Mouse (Mus musculus) T-cell, adult 66 days (primary cell): ENCODE measurements around the gene Ss18l2. TPM values are rescaled to one million over a fixed set of nuclear protein-coding genes. Genes with fewer than 3 reads are reported as not detected.

ENCODE experiments used
- total RNA-seq, 2 experiments: library from RNA; stranded (reverse); gene quantifications; 3 replicates in 1 of 2; 4 replicates in 1 of 2; pipeline ENCODE4 v1.2.4; 2023

The Ss18l2 gene
- total RNA-seq = 10 to 100 TPM; 13.8 to 17.4 TPM

DNA sequence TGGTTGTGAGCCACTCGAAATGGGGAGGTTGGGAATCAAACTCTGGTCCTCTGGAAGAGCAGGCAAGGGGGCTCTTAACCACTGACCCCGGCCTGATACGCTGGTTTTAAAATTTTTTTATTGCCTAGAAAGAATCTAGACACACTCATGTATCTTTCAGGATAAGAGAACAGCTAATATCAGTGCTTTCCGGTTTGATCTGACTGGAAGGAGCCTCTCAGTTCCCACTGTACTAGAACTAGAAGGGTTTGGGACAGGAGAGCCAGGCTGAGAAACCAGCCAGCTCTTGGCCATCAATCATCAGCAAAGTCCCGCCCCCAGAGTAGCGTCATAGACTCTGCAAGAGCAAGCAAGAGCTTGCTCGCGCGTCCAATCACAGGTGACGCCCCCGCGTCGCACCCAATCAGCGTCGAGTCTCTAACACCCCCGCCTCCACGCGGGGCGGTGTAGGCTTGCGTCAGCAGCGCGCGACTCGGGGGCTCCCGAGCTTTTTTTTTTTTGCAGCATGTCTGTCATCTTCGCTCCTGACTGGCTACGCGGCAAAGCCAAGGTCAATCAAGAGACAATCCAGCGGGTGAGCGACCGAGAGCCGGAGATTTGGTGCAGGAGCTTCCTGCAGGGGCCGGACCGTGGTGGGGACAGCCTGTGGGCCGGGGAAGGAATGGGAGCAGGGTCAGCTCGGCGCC, at the start of gene Ss18l2:
Gene Ss18l2, plus strand, starts transcription at position 432 of the 686 bp plus-strand sequence.

DNA sequence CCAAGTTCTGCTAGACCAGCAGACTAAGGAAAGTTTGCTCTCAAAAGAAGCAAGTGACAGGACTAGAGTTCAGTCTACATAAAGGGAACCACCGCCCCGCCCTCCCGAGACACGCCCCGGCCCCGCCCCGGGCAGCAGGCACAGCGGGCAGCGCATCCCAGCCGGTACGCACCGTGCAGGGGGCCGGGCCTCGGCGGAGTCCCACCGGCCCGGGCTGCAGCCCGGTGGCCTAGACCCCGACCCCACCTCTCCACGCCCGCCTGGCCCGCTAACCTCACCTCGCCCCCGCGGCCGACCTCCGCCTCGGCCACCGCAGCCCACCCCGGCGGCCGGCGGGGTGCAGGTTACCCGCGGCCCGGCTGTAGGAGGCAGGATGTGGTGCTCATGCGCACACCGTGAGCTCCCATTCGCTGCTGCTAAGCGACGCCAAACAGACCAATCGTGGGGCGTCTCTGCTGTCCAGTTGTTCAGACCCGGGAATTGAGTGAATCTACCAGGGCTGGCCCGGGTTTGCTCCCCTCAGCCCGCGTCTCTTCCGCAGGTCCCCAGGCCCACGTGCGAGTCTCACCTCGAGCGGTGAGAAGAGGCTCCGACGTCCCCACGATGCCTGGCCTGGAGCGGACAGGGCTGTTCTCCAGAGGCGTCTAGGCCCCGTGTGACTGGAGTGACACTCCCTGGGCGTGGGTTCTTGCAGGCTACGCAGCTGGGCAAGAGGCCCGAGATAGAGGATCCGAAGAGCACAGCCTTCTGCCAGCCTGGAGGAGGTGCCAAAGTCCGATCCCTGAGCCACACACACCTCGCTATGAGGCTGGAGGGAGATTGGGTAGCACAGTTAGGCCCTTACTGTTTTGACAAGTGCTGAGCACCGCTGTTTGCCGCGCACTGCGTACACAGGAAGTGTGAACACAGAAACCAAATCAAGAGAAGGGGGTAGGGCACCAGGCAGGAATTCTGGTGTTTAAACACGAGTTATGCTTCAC, 5.2 kb upstream of the Ss18l2 start, which contains the start of gene Sec22c:
Gene Sec22c, minus strand, starts transcription at position 845 of the 980 bp plus-strand sequence.

DNA sequence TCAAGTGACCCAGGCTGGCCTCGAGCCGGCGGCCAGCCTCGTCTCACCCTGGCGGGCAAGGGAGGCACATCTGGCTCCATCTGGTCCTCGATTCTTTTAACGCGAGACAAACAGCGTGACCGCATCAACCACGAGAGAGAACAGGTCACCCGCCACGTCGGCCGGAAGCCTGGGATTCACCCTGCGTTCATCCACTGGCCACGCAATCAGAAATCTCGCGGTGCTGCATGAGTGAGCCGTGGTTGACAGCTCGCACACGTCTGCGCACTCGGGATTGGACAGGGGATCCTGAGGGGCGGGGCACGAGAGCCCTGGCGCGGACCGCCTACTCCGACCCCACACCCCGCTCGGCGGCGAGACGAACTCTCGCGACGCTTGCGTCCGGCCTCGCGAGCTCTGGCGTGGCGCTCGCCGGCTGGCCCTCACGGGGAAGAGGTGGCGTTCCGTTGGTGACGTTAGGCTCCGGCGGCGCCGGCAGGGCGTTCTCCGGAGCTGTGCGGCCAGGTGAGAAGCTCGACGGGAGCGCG, 8.7 kb downstream of the Ss18l2 start, which contains the start of gene Nktr:
Gene Nktr, plus strand, starts transcription at position 378 of the 527 bp plus-strand sequence.

DNA sequence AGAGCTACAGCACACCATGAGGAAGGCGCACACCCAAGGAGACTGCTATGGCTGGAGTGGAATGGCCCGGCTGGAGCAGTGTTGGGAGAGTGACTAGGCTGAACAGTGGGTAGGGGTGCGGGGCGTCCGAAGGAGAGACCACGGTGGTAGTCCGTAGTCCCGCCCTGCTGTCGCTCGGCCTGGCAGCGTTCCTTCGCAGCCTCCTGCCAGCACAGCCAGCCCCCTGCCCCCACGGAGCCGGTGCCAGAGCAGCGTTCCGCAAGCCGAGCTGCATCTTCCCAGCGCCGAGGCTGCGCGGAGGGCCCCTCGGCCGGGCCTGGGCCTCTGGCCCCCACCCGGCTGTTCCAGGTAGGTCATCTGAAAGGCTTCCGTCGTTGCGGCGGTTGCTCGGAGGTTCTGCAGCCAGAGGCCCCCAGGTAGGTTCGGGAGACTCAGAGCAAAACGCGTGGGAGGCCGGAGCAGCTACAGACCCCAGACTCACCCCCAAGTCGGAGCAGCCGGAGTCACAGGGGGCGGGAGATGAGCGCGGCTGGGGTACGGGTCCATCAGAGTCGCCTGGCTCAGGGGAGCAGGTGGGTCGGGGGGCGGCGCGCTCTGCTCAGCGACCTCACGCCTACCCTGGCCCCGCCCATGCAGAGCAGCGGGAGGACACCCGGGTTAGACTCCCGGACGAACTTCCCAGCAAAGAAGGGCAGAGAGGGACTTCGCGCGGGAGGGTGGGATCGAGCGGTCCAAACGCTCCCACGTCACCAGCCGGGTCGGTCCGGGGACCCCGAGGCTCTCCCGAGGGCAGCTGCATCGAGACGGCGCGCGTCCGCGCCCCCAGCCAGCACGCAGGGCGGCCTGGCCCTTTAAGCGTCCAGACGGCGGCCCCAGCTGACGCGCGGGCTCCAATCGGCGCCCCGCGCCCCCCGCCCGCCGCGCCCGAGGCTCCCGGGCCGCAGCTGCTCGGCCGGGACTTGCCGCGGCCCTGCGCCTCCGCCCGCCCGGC, 49.3 kb downstream of the Ss18l2 start, which contains the start of gene Zfp651:
Gene Zfp651, plus strand, starts transcription at position 240 of the 991 bp plus-strand sequence.

Other genes with a start within 250 kb of the Ss18l2 start
- gene Cck, start 214.6 kb upstream of the Ss18l2 start, total RNA-seq = not detected
- gene Lyzl4, start 68.2 kb upstream of the Ss18l2 start, total RNA-seq = not detected
- gene Vipr1, start 67.6 kb upstream of the Ss18l2 start, total RNA-seq = 100 to 1,000 TPM; 103 to 106 TPM
- 10 to 100 TPM; 31.7 to 42.8 TPM for gene Sec22c, start 4.8 kb upstream of the Ss18l2 start, total RNA-seq
- 100 to 1,000 TPM; 247 to 264 TPM for gene Nktr, start 8.8 kb downstream of the Ss18l2 start, total RNA-seq
- 1 to 10 TPM; 1.8 to 2.2 TPM for gene Zfp651, start 49.0 kb downstream of the Ss18l2 start, total RNA-seq
- gene Klhl40, start 67.3 kb downstream of the Ss18l2 start, total RNA-seq = not detected
- not detected for gene Hhatl, start 82.2 kb downstream of the Ss18l2 start, total RNA-seq
- not detected for gene Ccdc13, start 129.1 kb downstream of the Ss18l2 start, total RNA-seq
- gene Higd1a, start 148.0 kb downstream of the Ss18l2 start, total RNA-seq = 10 to 100 TPM; 34.2 to 37.4 TPM
- not detected for gene Ackr2, start 188.0 kb downstream of the Ss18l2 start, total RNA-seq
- gene Cyp8b1, start 206.0 kb downstream of the Ss18l2 start, total RNA-seq = not detected
- not detected for gene Fam198a, start 240.7 kb downstream of the Ss18l2 start, total RNA-seq